Mouse (Mus musculus) ovary, postnatal 10 days (tissue): ENCODE data around the gene Phyh.

ENCODE experiments used
- DNase-seq: peaks from one replicate; pipeline ENCODE4 v3.0.0; 2022; ENCODE audit warnings: low spot score

The Phyh gene

GRCm38 (mm10) chr2:4918860-4919739 is at the start of gene Phyh:
Gene Phyh, plus strand, starts transcription at chr2:4919019.
- peak; percentile 72 for DNase-seq

- no peak for DNase-seq
Observed at GRCm38 (mm10) chr2:4872740-4873139, 46.1 kb upstream of the Phyh start.

GRCm38 (mm10) chr2:4873331-4873730 is 45.5 kb upstream of the Phyh start:
- no peak for DNase-seq

GRCm38 (mm10) chr2:4875090-4875489 is 43.7 kb upstream of the Phyh start:
- no peak for DNase-seq

- DNase-seq = no peak
Observed at GRCm38 (mm10) chr2:4876131-4876530, 42.7 kb upstream of the Phyh start.

GRCm38 (mm10) chr2:4880737-4881349 is 38.0 kb upstream of the Phyh start:
- peak; percentile 9 for DNase-seq

- peak; percentile 77 for DNase-seq
Observed at GRCm38 (mm10) chr2:4881350-4882248, 37.2 kb upstream of the Phyh start, which contains the start of gene Sephs1. Gene Sephs1, plus strand, starts transcription at chr2:4881564.

GRCm38 (mm10) chr2:4882249-4882791 is 36.5 kb upstream of the Phyh start:
- DNase-seq = peak; percentile 60

GRCm38 (mm10) chr2:4883009-4883704 is 35.7 kb upstream of the Phyh start:
- DNase-seq = no peak

GRCm38 (mm10) chr2:4886896-4887295 is 31.9 kb upstream of the Phyh start:
- no peak for DNase-seq

- no peak for DNase-seq
Observed at GRCm38 (mm10) chr2:4895598-4895997, 23.2 kb upstream of the Phyh start.

- no peak for DNase-seq
Observed at GRCm38 (mm10) chr2:4896970-4897369, 21.8 kb upstream of the Phyh start.

GRCm38 (mm10) chr2:4900624-4901023 is 18.2 kb upstream of the Phyh start:
- DNase-seq = no peak

GRCm38 (mm10) chr2:4902346-4902745 is 16.5 kb upstream of the Phyh start:
- DNase-seq = no peak

GRCm38 (mm10) chr2:4907120-4907519 is 11.7 kb upstream of the Phyh start:
- no peak for DNase-seq

- DNase-seq = no peak
Observed at GRCm38 (mm10) chr2:4907916-4908315, 10.9 kb upstream of the Phyh start.

GRCm38 (mm10) chr2:4908771-4909315 is 10.0 kb upstream of the Phyh start:
- no peak for DNase-seq

- DNase-seq = no peak
Observed at GRCm38 (mm10) chr2:4909909-4910308, 8.9 kb upstream of the Phyh start.

GRCm38 (mm10) chr2:4910521-4910920 is 8.3 kb upstream of the Phyh start:
- no peak for DNase-seq

- no peak for DNase-seq
Observed at GRCm38 (mm10) chr2:4913949-4914348, 4.9 kb upstream of the Phyh start.

GRCm38 (mm10) chr2:4916037-4916436 is 2.8 kb upstream of the Phyh start:
- no peak for DNase-seq
